Mouse (Mus musculus): ENCODE measurements around the gene Tmbim7. TPM values are rescaled to one million over a fixed set of nuclear protein-coding genes. Genes with fewer than 3 reads are reported as not detected.

The Tmbim7 gene
- polyA plus RNA-seq, 1 experiment from 2014 or later, result not detected

DNA sequence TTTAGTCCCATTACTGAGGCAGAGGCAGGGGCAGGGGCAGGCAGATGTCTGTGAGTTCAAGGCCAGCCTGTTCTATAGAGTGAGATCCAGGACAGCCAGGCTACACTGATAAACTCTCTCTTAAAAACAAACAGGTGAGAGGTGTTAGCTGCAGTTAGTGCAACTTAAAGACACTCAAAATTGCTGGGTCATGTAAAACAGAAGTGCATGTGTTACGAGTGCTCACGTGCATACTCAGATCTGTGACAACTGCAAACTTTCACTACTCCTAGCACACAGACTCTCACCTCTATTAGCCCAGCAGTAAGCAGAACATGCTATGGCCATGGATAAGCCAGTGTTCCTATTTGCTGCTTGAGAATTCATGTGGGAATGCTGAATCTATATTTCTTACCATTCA, 72.4 kb downstream of the Tmbim7 start:
- no peaks in the 10 kb centered on the region for H3K27me3 ChIP-seq (ENCODE audit: control insufficient read depth, insufficient read depth, low read length)
- H3K4me1 ChIP-seq (ENCODE audit: control insufficient read depth, insufficient read depth, low read length), result peaks cover 5% of the 10 kb centered on the region; the same call in 1 of the 2 replicates
- peaks cover 5% of the 10 kb centered on the region; the same call in 1 of the 2 replicates for H3K36me3 ChIP-seq (ENCODE audit: control insufficient read depth, insufficient read depth, low read length)

GRCm38 (mm10) chr5:3725491-3725890, 74.5 kb downstream of the Tmbim7 start:
- Histone ChIP-seq H3K4me1 (ENCODE audit: control insufficient read depth, insufficient read depth, low read length) (peaks cover 5% of the 10 kb centered on the region; the same call in 1 of the 2 replicates), H3K27me3 (ENCODE audit: control insufficient read depth, insufficient read depth, low read length) (no peaks in the 10 kb centered on the region), H3K9ac (ENCODE audit: low read depth, low read length) (no peak overlapping the region), H3K4me3 (ENCODE audit: low read depth, low read length) (no peak overlapping the region), H3K27ac (ENCODE audit: low read depth, low read length) (no peak overlapping the region), H3K9me3 (replicated peaks; ENCODE audit: control insufficient read depth, low read length) (no peaks in the 10 kb centered on the region), H3K36me3 (ENCODE audit: control insufficient read depth, insufficient read depth, low read length) (peaks cover 6% of the 10 kb centered on the region; the same call in 1 of the 2 replicates), H3K4me2 (no peak overlapping the region)
- no peak for ATAC-seq (replicated peaks; ENCODE audit: insufficient number of reproducible peaks, low FRiP score, low TSS enrichment)
- WGBS (ENCODE audit: insufficient replicate concordance), result 88% methylated on average over 1 of the region's 1 CpGs

More for the DNA sequence above, 72.4 kb downstream of the Tmbim7 start:
- H3K27ac ChIP-seq (ENCODE audit: low read depth, low read length), result no peak overlapping the region
- ATAC-seq (replicated peaks; ENCODE audit: insufficient number of reproducible peaks, low FRiP score, low TSS enrichment), result no peak
- WGBS (ENCODE audit: insufficient replicate concordance), result 74% methylated on average over 2 of the region's 2 CpGs
- H3K4me3 ChIP-seq (ENCODE audit: low read depth, low read length), result no peak overlapping the region
- H3K9ac ChIP-seq (ENCODE audit: low read depth, low read length), result no peak overlapping the region
- H3K9me3 ChIP-seq (replicated peaks; ENCODE audit: control insufficient read depth, low read length), result no peaks in the 10 kb centered on the region
- no peak overlapping the region for H3K4me2 ChIP-seq

DNA sequence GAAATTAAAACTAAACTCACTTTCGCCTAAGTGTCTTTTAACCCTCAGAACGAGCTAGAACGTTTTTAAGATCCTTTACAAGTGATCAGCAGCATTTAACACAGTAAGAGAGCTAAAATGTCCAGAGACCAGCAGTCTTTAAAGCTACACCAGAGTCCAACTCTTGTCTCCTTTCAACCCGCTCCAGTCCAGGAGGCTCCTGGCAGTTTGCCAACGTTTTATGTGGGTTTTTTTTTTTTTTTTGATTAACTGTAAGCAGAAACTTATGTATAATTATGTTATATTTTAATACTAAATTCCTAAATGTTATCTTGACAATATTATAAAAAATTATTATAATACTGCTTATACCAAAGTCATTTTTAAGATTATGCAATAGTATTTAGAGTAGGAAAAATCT, 77.8 kb downstream of the Tmbim7 start:
- peaks cover 4% of the 10 kb centered on the region; the same call in 1 of the 2 replicates for H3K36me3 ChIP-seq (ENCODE audit: control insufficient read depth, insufficient read depth, low read length)
- WGBS (ENCODE audit: insufficient replicate concordance), result 75% methylated on average over 5 of the region's 5 CpGs
- no peak overlapping the region for H3K27ac ChIP-seq (ENCODE audit: low read depth, low read length)
- no peak overlapping the region for H3K4me3 ChIP-seq (ENCODE audit: low read depth, low read length)
- no peak overlapping the region for H3K4me2 ChIP-seq
- no peaks in the 10 kb centered on the region for H3K27me3 ChIP-seq (ENCODE audit: control insufficient read depth, insufficient read depth, low read length)
- ATAC-seq (replicated peaks; ENCODE audit: insufficient number of reproducible peaks, low FRiP score, low TSS enrichment), result no peak
- H3K4me1 ChIP-seq (ENCODE audit: control insufficient read depth, insufficient read depth, low read length), result no peaks in the 10 kb centered on the region
- no peak overlapping the region for H3K9ac ChIP-seq (ENCODE audit: low read depth, low read length)
- no peaks in the 10 kb centered on the region for H3K9me3 ChIP-seq (replicated peaks; ENCODE audit: control insufficient read depth, low read length)

Small RNAs within 50 kb of the gene (microRNA-seq; reads per million reads assigned to microRNA genes)
- gene Gm22926 (ENCODE audit: borderline number of aligned reads), result not detected
- gene Gm26238 (ENCODE audit: borderline number of aligned reads), result not detected

Other genes starting within 250 kb of the Tmbim7 start
- gene Fam133b, start 107.3 kb upstream of the Tmbim7 start, polyA plus RNA-seq (2014; fragmentation: Nextera tagmentation; extraction: Ambion mirVana), result 19.3 and 25.1 TPM in 2 replicates
- gene 1700109H08Rik, start 79.6 kb upstream of the Tmbim7 start, polyA plus RNA-seq (2014; fragmentation: Nextera tagmentation; extraction: Ambion mirVana), result 2.4 and 2.9 TPM in 2 replicates
- gene Pex1, start 55.1 kb upstream of the Tmbim7 start, polyA plus RNA-seq (2014; fragmentation: Nextera tagmentation; extraction: Ambion mirVana), result 9.7 and 13.2 TPM in 2 replicates
- 10.5 and 10.7 TPM in 2 replicates for gene Rbm48, start 54.6 kb upstream of the Tmbim7 start, polyA plus RNA-seq (2014; fragmentation: Nextera tagmentation; extraction: Ambion mirVana)
- gene Gatad1, start 6.0 kb downstream of the Tmbim7 start, polyA plus RNA-seq (2014; fragmentation: Nextera tagmentation; extraction: Ambion mirVana), result 57.9 and 62.1 TPM in 2 replicates
- 9.8 and 10.5 TPM in 2 replicates for gene Ankib1, start 151.7 kb downstream of the Tmbim7 start, polyA plus RNA-seq (2014; fragmentation: Nextera tagmentation; extraction: Ambion mirVana)
- 43.7 and 44.4 TPM in 2 replicates for gene Krit1, start 152.0 kb downstream of the Tmbim7 start, polyA plus RNA-seq (2014; fragmentation: Nextera tagmentation; extraction: Ambion mirVana)
- gene Lrrd1, start 194.0 kb downstream of the Tmbim7 start, polyA plus RNA-seq (2014; fragmentation: Nextera tagmentation; extraction: Ambion mirVana), result 0.28 and 0.33 TPM in 2 replicates
- gene Mterf1a, start 242.8 kb downstream of the Tmbim7 start, polyA plus RNA-seq (2014; fragmentation: Nextera tagmentation; extraction: Ambion mirVana), result 6.9 and 8.2 TPM in 2 replicates